Mouse (Mus musculus): ENCODE measurements around the gene Clec2d.

Gene Clec2d

DNA sequence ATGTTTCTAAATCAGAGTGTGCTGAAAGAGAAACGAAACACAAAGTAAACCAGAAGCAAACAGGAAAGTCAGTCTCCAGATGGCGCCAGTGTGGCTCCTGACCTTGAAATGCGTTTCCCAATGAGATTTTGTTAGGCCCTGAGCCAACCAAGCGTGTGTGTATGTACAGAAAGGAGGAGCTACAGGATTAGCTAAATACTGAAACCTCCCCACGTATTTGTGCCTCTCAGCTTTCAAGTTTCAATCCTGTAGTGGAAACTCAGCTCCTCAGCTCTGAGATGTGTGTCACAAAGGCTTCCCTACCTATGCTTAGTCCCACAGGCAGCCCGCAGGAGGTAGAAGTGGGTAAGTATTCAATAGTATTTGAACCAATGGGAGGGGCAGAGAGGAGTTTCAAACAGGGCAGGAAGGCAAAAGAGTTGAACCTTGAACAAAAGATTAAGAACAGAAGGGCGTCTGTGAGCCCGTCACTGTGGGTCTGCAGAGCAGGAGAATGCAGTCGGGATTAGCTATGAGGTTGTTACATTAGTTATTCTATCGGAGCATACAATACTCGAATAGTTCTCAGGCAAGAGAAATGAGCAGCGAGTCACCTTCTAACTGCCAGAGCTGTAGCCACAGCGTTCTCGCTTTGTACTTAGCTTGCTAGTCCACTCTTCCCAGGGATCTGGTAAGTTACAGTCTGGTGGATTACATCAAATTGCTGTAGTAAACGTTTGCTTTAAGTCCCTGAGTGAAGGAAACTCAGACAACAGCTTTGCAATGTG is at the start of gene Clec2d:
Gene Clec2d (plus strand): TSS at position 213 of the 767 bp plus-strand sequence.
- in situ Hi-C loops (cut with MboI, MseI), result loop anchor here (5.0 kb wide), 2 partner anchors 57 to 293 kb away; partner anchors contain the start of gene Clec2i

GRCm38 (mm10) chr6:129132604-129133341 is 47.6 kb upstream of the Clec2d start:
- in situ Hi-C loops (cut with MboI, MseI), result no loop called here

- in situ Hi-C loops (cut with MboI, MseI), result no loop called here
These were observed 33.6 kb upstream of the Clec2d start for GRCm38 (mm10) chr6:129146812-129147211.

- in situ Hi-C loops (cut with MboI, MseI), result no loop called here
These were observed 20.3 kb upstream of the Clec2d start for GRCm38 (mm10) chr6:129160103-129160502.

- in situ Hi-C loops (cut with MboI, MseI), result no loop called here
These were observed 19.3 kb upstream of the Clec2d start for GRCm38 (mm10) chr6:129161136-129161535.

- in situ Hi-C loops (cut with MboI, MseI), result no loop called here
These were observed 18.5 kb upstream of the Clec2d start for GRCm38 (mm10) chr6:129161951-129162350.

DNA sequence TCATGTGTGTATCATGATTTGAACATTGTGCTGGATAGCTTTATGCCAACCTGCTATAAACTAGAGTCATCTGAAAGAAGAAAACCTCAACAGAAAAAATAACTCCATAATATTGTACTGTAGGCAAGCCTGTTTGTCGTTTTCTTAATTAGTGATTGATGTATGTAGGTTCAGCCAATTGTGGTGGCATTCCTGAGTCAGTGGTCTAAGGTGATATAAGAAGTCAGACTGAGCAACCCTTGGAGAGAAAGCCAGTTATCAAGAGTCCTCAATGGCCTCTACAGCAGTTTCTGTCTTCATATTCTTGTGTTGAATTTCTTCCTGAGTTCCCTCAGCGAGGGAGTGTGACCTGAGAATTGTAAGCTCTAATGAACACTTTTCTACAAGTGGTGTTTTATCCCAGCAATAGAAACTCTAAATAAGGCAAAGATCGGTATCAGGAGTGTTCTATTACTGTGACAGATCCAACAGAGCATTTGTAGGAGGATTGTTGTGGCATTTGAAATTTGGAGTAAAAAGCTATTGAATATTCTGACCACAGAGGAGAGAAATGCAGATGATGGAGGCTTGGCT is 17.7 kb upstream of the Clec2d start:
- in situ Hi-C loops (cut with MboI, MseI), result no loop called here

DNA sequence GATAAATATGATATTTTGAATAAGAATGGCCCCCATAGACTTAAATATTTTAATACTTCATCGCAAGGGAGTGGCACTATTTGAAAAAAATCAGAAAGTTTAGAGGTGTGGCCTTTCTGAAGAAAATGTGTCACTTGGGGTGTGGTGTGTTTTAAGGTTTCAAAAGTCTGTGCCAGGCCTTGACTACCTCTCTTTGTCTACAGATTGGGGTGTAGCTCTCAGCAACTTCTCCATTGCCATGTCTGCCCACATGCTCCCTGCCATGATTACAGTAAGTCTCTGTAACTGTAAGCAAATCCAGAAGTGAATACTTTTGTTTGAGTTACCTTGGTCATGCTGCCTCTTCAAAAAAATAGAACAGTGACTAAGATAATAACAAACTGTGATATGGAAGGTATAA is 16.8 kb upstream of the Clec2d start:
- in situ Hi-C loops (cut with MboI, MseI), result no loop called here

GRCm38 (mm10) chr6:129170925-129171324 is 9.5 kb upstream of the Clec2d start:
- in situ Hi-C loops (cut with MboI, MseI), result loop anchor here (5.0 to 10.0 kb wide), 2 partner anchors 79 to 316 kb away; no protein-coding TSS in a partner anchor

GRCm38 (mm10) chr6:129171675-129172074 is 8.7 kb upstream of the Clec2d start:
- in situ Hi-C loops (cut with MboI, MseI), result loop anchor here (5.0 to 10.0 kb wide), 2 partner anchors 79 to 317 kb away; no protein-coding TSS in a partner anchor

- in situ Hi-C loops (cut with MboI, MseI), result loop anchor here (5.0 to 10.0 kb wide), 2 partner anchors 83 to 320 kb away; no protein-coding TSS in a partner anchor
These were observed 5.6 kb upstream of the Clec2d start for GRCm38 (mm10) chr6:129174836-129175235.

GRCm38 (mm10) chr6:129175612-129176011 is 4.8 kb upstream of the Clec2d start:
- in situ Hi-C loops (cut with MboI, MseI), result loop anchor here (10.0 kb wide), 1 partner anchor 321 kb away; no protein-coding TSS in a partner anchor

GRCm38 (mm10) chr6:129176621-129177020 is 3.8 kb upstream of the Clec2d start:
- in situ Hi-C loops (cut with MboI, MseI), result loop anchor here (10.0 kb wide), 1 partner anchor 322 kb away; no protein-coding TSS in a partner anchor

- in situ Hi-C loops (cut with MboI, MseI), result loop anchor here (10.0 kb wide), 1 partner anchor 324 kb away; no protein-coding TSS in a partner anchor
These were observed 1.1 kb upstream of the Clec2d start for GRCm38 (mm10) chr6:129179281-129179680.

DNA sequence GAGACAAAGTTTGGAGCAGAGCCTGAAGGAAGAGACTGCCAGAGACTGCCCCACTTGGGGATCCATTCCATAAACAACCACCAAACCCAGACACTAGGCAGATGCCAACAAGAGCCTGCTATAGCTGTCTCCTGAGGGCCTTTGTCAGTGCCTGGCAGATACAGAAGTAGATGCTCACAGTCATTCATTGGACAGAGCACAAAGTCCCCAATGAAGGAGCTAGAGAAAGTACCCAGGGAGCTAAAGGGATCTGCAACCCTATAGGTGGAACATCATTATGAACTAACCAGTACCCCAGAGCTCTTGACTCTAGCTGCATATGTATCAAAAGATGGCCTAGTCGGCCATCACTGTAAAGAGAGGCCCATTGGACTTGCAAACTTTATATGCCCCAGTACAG is 584 bp upstream of the Clec2d start:
- in situ Hi-C loops (cut with MboI, MseI), result loop anchor here (5.0 to 10.0 kb wide), 3 partner anchors 57 to 325 kb away; partner anchors contain the start of gene Clec2i

GRCm38 (mm10) chr6:129181249-129181648 is 834 bp downstream of the Clec2d start:
- in situ Hi-C loops (cut with MboI, MseI), result loop anchor here (5.0 kb wide), 2 partner anchors 56 to 294 kb away; partner anchors contain the start of gene Clec2i

DNA sequence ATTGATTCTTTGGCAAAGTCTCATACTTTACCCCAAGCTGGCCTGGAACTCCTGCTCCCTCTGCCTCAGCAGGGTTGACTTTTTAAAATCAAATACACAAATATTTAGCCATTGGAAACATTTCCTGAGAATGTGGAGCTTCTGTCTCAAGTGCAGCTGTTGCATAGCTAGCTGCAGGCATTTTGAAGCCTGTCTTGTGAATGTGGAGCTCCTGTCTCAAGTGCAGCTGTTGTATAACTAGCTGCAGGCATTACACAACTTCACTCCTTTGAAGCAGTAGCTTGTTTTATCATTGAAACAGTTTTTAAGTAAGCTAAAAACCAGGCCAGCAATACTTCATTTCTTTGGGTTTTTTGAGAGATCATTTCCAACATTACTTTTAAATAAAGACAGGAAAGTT is 1.3 kb downstream of the Clec2d start:
- in situ Hi-C loops (cut with MboI, MseI), result loop anchor here (5.0 kb wide), 2 partner anchors 56 to 294 kb away; partner anchors contain the start of gene Clec2i

DNA sequence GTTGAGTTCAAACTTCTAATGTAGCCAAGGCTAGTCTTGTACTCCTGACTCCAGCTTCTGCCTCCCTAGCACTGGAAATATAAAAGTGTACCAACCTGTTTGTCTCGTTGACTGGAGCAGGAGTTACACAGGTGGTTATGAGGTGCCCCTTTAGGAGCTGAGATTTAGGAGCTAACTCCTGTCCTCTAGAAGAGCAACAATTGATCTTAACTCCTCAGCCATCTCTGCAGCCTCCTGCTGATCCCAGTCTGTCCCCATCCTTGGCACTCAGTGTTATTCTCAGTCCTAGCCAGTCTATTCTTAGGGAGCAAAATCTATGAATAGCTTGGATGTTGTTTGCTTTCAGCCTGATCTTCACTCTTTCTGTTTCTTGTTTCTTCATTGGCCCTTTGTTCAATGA is 2.1 kb downstream of the Clec2d start:
- in situ Hi-C loops (cut with MboI, MseI), result loop anchor here (5.0 kb wide), 2 partner anchors 55 to 295 kb away; partner anchors contain the start of gene Clec2i

DNA sequence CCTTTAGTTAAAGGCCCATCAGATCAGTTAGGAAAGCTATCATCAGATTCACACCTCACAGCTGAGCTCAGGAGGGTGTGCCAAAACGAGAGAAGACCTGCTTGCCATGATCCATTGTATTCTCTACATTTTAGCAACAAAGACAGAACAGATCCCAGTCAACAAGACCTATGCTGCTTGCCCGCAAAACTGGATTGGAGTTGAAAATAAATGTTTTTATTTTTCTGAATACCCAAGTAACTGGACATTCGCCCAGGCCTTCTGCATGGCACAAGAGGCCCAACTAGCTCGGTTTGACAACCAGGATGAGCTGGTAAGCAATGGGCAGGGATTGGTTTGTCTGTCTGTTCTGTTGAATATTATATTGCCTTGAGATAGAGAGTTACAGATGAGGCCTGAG is 3.6 kb downstream of the Clec2d start:
- in situ Hi-C loops (cut with MboI, MseI), result loop anchor here (5.0 kb wide), 2 partner anchors 53 to 297 kb away; partner anchors contain the start of gene Clec2i

DNA sequence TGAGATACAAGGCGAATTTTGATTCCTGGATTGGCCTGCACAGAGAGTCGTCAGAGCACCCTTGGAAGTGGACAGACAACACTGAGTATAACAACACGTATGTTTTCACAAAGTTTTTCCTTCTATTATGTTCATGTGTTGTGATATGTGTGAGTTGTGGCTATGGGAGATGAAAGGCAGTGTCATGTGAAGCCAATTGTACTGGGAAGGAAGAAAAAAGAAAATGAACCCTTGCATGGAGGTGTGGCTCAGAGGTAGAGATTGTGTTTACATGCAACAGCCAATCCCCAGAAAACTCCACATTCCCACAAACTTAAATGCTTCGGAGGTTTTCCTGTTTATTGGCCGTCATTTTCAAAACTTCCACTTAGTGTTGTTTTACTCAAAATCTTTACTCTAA is 4.4 kb downstream of the Clec2d start:
- in situ Hi-C loops (cut with MboI, MseI), result loop anchor here (5.0 kb wide), 2 partner anchors 53 to 297 kb away; partner anchors contain the start of gene Clec2i

GRCm38 (mm10) chr6:129186022-129186421 is 5.6 kb downstream of the Clec2d start:
- in situ Hi-C loops (cut with MboI, MseI), result no loop called here

Measured in T-helper 2 cell (primary cell).